16 mouse cellular contexts compared by ENCODE assay signal in the genomic region with DNA sequence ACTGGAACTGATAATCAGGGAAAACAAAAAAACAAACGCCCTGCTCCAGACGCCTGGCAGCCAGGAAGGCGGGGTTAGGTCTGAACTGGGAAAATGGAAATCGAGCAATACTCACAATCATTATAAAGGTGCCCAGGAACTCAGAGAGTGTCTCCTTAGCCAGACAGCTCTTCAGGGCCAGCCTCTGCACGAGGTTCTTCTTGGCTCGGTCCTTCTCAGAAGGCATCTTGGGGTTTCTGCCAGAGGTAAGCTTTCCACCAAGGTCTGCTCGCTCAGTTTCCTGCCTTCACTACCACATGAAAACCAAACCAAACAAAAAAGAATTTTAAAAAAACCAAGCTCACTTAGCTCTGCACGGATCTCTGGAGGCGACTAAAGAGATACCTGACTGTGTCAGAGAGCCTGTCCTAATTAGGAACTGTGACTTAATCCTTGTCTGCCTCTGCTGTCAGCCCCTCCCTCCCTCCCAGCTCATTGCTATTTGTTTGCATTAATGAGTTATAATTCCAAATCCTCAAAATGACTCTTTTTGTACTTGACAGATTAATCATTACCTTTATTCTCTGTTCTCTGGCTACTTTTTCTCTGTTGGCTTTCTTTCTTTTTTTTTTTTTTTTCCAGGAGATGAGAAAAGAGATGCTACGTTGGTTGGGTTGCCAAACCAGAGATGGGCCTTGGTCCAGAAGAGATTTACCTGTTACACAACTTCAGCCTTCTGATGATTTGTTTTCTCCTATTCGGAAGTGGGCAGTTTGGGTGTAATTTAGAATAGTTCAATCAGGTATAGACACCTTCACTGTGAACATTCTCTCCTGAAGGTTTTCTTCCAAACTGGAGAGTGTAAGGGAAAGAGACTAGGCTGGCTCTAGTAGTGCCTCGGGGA. TPM values are rescaled to one million over a fixed set of nuclear protein-coding genes. Genes with fewer than 3 reads are reported as not detected.
DNase-seq lines count a peak whose midpoint lies in the region; ATAC-seq lines count a peak whose summit lies in the region.
"Had no signal": no experiment of that assay in that cellular context is flagged by ENCODE, and none has a peak within 500 bp of the region (broad histone marks: within the 10 kb centered on the region; RNA-seq: fewer than 3 reads in every experiment).

No protein-coding gene starts in this region.

- ATAC-seq in megakaryocyte, adult 5-6 weeks (ENCODE audit: poor library complexity, severe bottlenecking): no peak
- peak; percentile 26; the same call in 1 of the 2 replicates for ATAC-seq in erythroblast, adult 5-6 weeks (replicated peaks; ENCODE audit: low FRiP score, poor library complexity, severe bottlenecking)
- 0 out of 2 replicates have a peak, but pooled peaks have one; percentile 16 for ATAC-seq in liver, embryonic 15.5 days (ENCODE audit: insufficient read depth)
- ATAC-seq: forebrain, embryonic 14.5 days had no signal

- peaks cover 75% of the 10 kb centered on the region for H3K4me1 ChIP-seq in megakaryocyte, embryonic 14.5 days
- H3K4me1 ChIP-seq in liver, embryonic 15.5 days (replicated peaks): peaks cover 97% of the 10 kb centered on the region
- H3K4me1 ChIP-seq: embryonic facial prominence, embryonic 12.5 days had no signal

- peak overlapping the region; percentile 60 for H3K4me2 ChIP-seq in liver, embryonic 15.5 days
- H3K4me2 ChIP-seq: embryonic facial prominence, embryonic 12.5 days; neural tube, embryonic 15.5 days had no signal

- peak overlapping the region; percentile 48 for H3K4me3 ChIP-seq in megakaryocyte, embryonic 14.5 days (replicated peaks)
- peak overlapping the region; percentile 42 for H3K4me3 ChIP-seq in liver, embryonic 15.5 days (replicated peaks)
- H3K4me3 ChIP-seq: embryonic facial prominence, embryonic 12.5 days; neural tube, embryonic 15.5 days had no signal

- peak overlapping the region; percentile 38 for H3K9ac ChIP-seq in liver, embryonic 15.5 days
- H3K9ac ChIP-seq: embryonic facial prominence, embryonic 12.5 days; neural tube, embryonic 15.5 days had no signal

- WGBS in liver, embryonic 15.5 days (ENCODE audit: insufficient replicate concordance): 26% methylated on average over 12 of the region's 12 CpGs

- H3K27ac ChIP-seq in liver, embryonic 15.5 days (replicated peaks): peak overlapping the region; percentile 97
- H3K27ac ChIP-seq: embryonic facial prominence, embryonic 12.5 days; kidney, postnatal 0 days; neural tube, embryonic 15.5 days had no signal

- H3K36me3 ChIP-seq in megakaryocyte, embryonic 14.5 days (replicated peaks; ENCODE audit: low read length): no peaks in the 10 kb centered on the region
- no peaks in the 10 kb centered on the region for H3K36me3 ChIP-seq in liver, embryonic 15.5 days (replicated peaks)
- H3K36me3 ChIP-seq: embryonic facial prominence, embryonic 12.5 days; neural tube, embryonic 15.5 days had no signal

- H3K27me3 ChIP-seq in megakaryocyte, embryonic 14.5 days (replicated peaks): no peaks in the 10 kb centered on the region
- no peaks in the 10 kb centered on the region for H3K27me3 ChIP-seq in liver, embryonic 15.5 days
- H3K27me3 ChIP-seq: embryonic facial prominence, embryonic 12.5 days; neural tube, embryonic 15.5 days had no signal

- peak; percentile 19 for DNase-seq in thymus, postnatal 4 days
- no peak for DNase-seq in adrenal gland, adult (ENCODE audit: inconsistent age in 2 of 2, low spot score in 1 of 2)
- no peak for DNase-seq in cerebellum, postnatal 25 days
- no peak for DNase-seq in cerebellum, postnatal 10 days
- DNase-seq: cerebellum, postnatal 14 days; layer of hippocampus, adult 9-11 months; lung, adult 2 months; spleen, adult 18-20 months had no signal

- no peaks in the 10 kb centered on the region for H3K9me3 ChIP-seq in megakaryocyte, embryonic 14.5 days
- H3K9me3 ChIP-seq in liver, embryonic 15.5 days (replicated peaks): no peaks in the 10 kb centered on the region
- H3K9me3 ChIP-seq: embryonic facial prominence, embryonic 12.5 days; neural tube, embryonic 15.5 days had no signal

RNA-seq across cellular contexts. Expression of a gene that starts 5.4 kb away (rescaled TPM):
- 0.07 TPM in 1 of 2 replicates, not detected in the other for polyA plus RNA-seq in megakaryocyte, embryonic 14.5 days (2012; ENCODE audit: insufficient read depth, low replicate concordance)
- total RNA-seq in megakaryocyte, adult 5-6 weeks (2015): 12.4 and 15.5 TPM in 2 replicates
- 13.0 and 16.7 TPM in 2 replicates for total RNA-seq in megakaryocyte, adult 5-6 weeks (2017)
- total RNA-seq in erythroblast, adult 5-6 weeks (2015; ENCODE audit: low replicate concordance): 128 and 166 TPM in 2 replicates
- 163 and 167 TPM in 2 replicates for total RNA-seq in erythroblast, adult 5-6 weeks (2017; ENCODE audit: low replicate concordance)
- 7.7 and 8.2 TPM in 2 replicates for polyA plus RNA-seq in liver, embryonic 15.5 days (2015; fragmentation: Nextera tagmentation; extraction: Ambion mirVana)
- polyA plus RNA-seq: embryonic facial prominence, embryonic 12.5 days had no signal

RNA-seq across cellular contexts. Expression of a gene that starts 52.5 kb away (rescaled TPM):
- not detected in 2 replicates for polyA plus RNA-seq in megakaryocyte, embryonic 14.5 days (2012; ENCODE audit: insufficient read depth, low replicate concordance)
- total RNA-seq in megakaryocyte, adult 5-6 weeks (2015): 0.11 TPM in 1 of 2 replicates, not detected in the other
- total RNA-seq in megakaryocyte, adult 5-6 weeks (2017): 0.08 and 0.11 TPM in 2 replicates
- total RNA-seq in erythroblast, adult 5-6 weeks (2015; ENCODE audit: low replicate concordance): not detected in 2 replicates
- total RNA-seq in erythroblast, adult 5-6 weeks (2017; ENCODE audit: low replicate concordance): not detected in 2 replicates
- polyA plus RNA-seq in liver, embryonic 15.5 days (2015; fragmentation: Nextera tagmentation; extraction: Ambion mirVana): 0.92 and 1.0 TPM in 2 replicates

Comparison
In these comparisons a context has a peak if more than half of its experiments do, and no peak if none do; other contexts are left out.
1. RNA of a gene that starts 5.4 kb away (total RNA-seq): 128 to 167 TPM in erythroblast, adult 5-6 weeks; 12.4 to 16.7 TPM in megakaryocyte, adult 5-6 weeks; every median in the first group is over 4 times any median in the second.